Mouse (Mus musculus) lung, embryonic 14.5 days (tissue): Measurements from ENCODE around the gene Spocd1. TPM values are rescaled to one million over a fixed set of nuclear protein-coding genes. Genes with fewer than 3 reads are reported as not detected.

Experiments used
- ATAC-seq: fragments of 200-750 bp; cut with Nextera tagmentation; 2 replicates; pipeline ENCODE4 v1.8.0; 2017; ENCODE audit warnings: mild to moderate bottlenecking, moderate TSS enrichment, moderate library complexity; ENCODE audit not compliant: insufficient read depth
- DNase-seq: peaks from one replicate; pipeline ENCODE4 v3.0.0-alpha.2; 2015
- H3K27ac ChIP-seq: fragments of 300-500 bp; sonication (generic); 2 replicates; pipeline ENCODE4 v1.5.1; 2014; ENCODE audit warnings: low read depth, mild to moderate bottlenecking, moderate library complexity
- H3K27me3 ChIP-seq: fragments of 300-500 bp; sonication (generic); 2 replicates; pipeline ENCODE4 v1.6.1; 2014; ENCODE audit warnings: low read length, control low read depth; ENCODE audit not compliant: insufficient read depth
- H3K36me3 ChIP-seq: fragments of 300-500 bp; sonication (generic); 2 replicates; pipeline ENCODE4 v1.6.1; 2014; ENCODE audit warnings: control low read depth; ENCODE audit not compliant: insufficient read depth
- H3K4me1 ChIP-seq: fragments of 300-500 bp; sonication (generic); 2 replicates; pipeline ENCODE4 v1.6.1; 2014; ENCODE audit warnings: antibody characterized with exemption, control low read depth; ENCODE audit not compliant: insufficient read depth
- H3K4me2 ChIP-seq: fragments of 300-500 bp; sonication (generic); 2 replicates; pipeline ENCODE4 v1.6.1; 2014; ENCODE audit warnings: mild to moderate bottlenecking
- H3K4me3 ChIP-seq: fragments of 300-500 bp; sonication (generic); 2 replicates; pipeline ENCODE4 v1.5.1; 2014; ENCODE audit warnings: low read depth, low read length
- H3K9ac ChIP-seq: fragments of 300-500 bp; sonication (generic); 2 replicates; pipeline ENCODE4 v1.6.1; 2014
- H3K9me3 ChIP-seq: fragments of 300-500 bp; sonication (generic); 2 replicates; pipeline ENCODE4 v1.6.1; 2016; ENCODE audit warnings: low read depth, low read length, control low read depth
- CTCF ChIP-seq: IDR thresholded peaks from 2 replicates; pipeline ENCODE4 v1.5.1; 2016; ENCODE audit warnings: antibody characterized with exemption, low read depth
- WGBS: fragments of 180-500 bp; shearing (Covaris S2); extraction: QIAGEN DNeasy Blood & Tissue Kit; methylation state at CpG from one replicate; pipeline ENCODE4 v1.1.7; 2014; 5-methylcytosine and 5-hydroxymethylcytosine counted together
- polyA plus RNA-seq: library from polyadenylated mRNA; unstranded; fragments of >200 nt; fragmentation: Nextera tagmentation; extraction: Ambion mirVana; gene quantifications from 2 replicates; pipeline ENCODE4 v1.2.1, GENCODE M21; 2014

Gene Spocd1
- polyA plus RNA-seq, 1 experiment from 2014 or later: not detected

DNA sequence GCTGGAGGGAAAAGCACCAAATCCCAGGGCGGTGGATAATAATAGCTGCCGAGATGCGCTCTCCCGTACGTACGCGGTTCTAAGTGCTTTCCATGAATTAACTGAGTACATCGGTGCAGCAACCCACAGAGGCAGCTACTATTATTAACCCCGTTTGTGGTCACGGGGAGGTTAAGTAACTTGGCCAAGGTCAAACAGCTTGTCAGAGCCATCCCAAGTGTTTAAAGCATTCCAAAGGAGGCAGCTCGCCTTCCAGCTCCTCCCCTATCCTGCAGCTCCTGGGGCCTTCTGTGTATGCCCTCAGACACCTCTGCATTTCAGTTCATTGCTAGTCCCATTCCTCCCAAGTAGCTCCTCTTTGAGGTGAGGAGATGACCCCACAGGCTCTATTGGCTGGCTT is 36.2 kb downstream of the Spocd1 start:
- no peak overlapping the region for H3K4me3 ChIP-seq
- no peak overlapping the region for H3K27ac ChIP-seq
- peaks cover 11% of the 10 kb centered on the region; the same call in 1 of the 2 replicates for H3K27me3 ChIP-seq
- DNase-seq: no peak
- H3K4me2 ChIP-seq: no peak overlapping the region
- ATAC-seq: no peak
- WGBS: 52% methylated on average over 11 of the region's 11 CpGs
- no peak overlapping the region for H3K9ac ChIP-seq
- H3K36me3 ChIP-seq: no peaks in the 10 kb centered on the region
- no peaks in the 10 kb centered on the region for H3K9me3 ChIP-seq
- 0 out of 2 replicates have a peak, but pooled peaks cover 4% of the 10 kb centered on the region for H3K4me1 ChIP-seq
- TF ChIP-seq CTCF: no peak

- Histone ChIP-seq H3K27ac (no peak overlapping the region), H3K27me3 (peaks cover 5% of the 10 kb centered on the region; the same call in 1 of the 2 replicates), H3K4me2 (no peak overlapping the region), H3K9ac (no peak overlapping the region), H3K4me3 (no peak overlapping the region), H3K36me3 (no peaks in the 10 kb centered on the region), H3K9me3 (no peaks in the 10 kb centered on the region), H3K4me1 (0 out of 2 replicates have a peak, but pooled peaks cover 4% of the 10 kb centered on the region)
- WGBS: 35% methylated on average over 10 of the region's 10 CpGs
- TF ChIP-seq CTCF: no peak
- DNase-seq (no peak), ATAC-seq (no peak)
Measured at GRCm38 (mm10) chr4:129966201-129966600, 37.2 kb downstream of the Spocd1 start.

GRCm38 (mm10) chr4:129967024-129968014 is 38.3 kb downstream of the Spocd1 start:
- H3K4me1 ChIP-seq: 0 out of 2 replicates have a peak, but pooled peaks cover 4% of the 10 kb centered on the region
- 36% methylated on average over 13 of the region's 13 CpGs for WGBS

GRCm38 (mm10) chr4:129970168-129970567 is 41.1 kb downstream of the Spocd1 start:
- DNase-seq: no peak
- no peak for TF ChIP-seq CTCF
- Histone ChIP-seq H3K27me3 (no peaks in the 10 kb centered on the region; the same call in 1 of the 2 replicates), H3K9ac (no peak overlapping the region), H3K4me1 (0 out of 2 replicates have a peak, but pooled peaks cover 4% of the 10 kb centered on the region), H3K9me3 (no peaks in the 10 kb centered on the region), H3K4me3 (no peak overlapping the region), H3K36me3 (no peaks in the 10 kb centered on the region), H3K27ac (no peak overlapping the region), H3K4me2 (no peak overlapping the region)
- WGBS: 58% methylated on average over 8 of the region's 8 CpGs
- no peak for ATAC-seq

More at GRCm38 (mm10) chr4:129967024-129968014, 38.3 kb downstream of the Spocd1 start:
- Histone ChIP-seq H3K9me3 (no peaks in the 10 kb centered on the region), H3K4me2 (no peak overlapping the region), H3K27me3 (no peaks in the 10 kb centered on the region), H3K36me3 (no peaks in the 10 kb centered on the region), H3K9ac (no peak overlapping the region), H3K27ac (no peak overlapping the region), H3K4me3 (no peak overlapping the region)
- ATAC-seq (no peak), DNase-seq (peak; percentile 34)
- no peak for TF ChIP-seq CTCF

- Histone ChIP-seq H3K36me3 (no peaks in the 10 kb centered on the region), H3K4me3 (no peak overlapping the region), H3K4me2 (no peak overlapping the region), H3K9ac (no peak overlapping the region), H3K27ac (no peak overlapping the region), H3K4me1 (0 out of 2 replicates have a peak, but pooled peaks cover 4% of the 10 kb centered on the region), H3K9me3 (no peaks in the 10 kb centered on the region), H3K27me3 (no peaks in the 10 kb centered on the region; the same call in 1 of the 2 replicates)
- 78% methylated on average over 11 of the region's 11 CpGs for WGBS
- no peak for TF ChIP-seq CTCF
- ATAC-seq: no peak
- DNase-seq: no peak
Measured at GRCm38 (mm10) chr4:129970861-129971260, 41.8 kb downstream of the Spocd1 start.

GRCm38 (mm10) chr4:129971989-129972388 is 42.9 kb downstream of the Spocd1 start:
- 0 out of 2 replicates have a peak, but pooled peaks cover 4% of the 10 kb centered on the region for H3K4me1 ChIP-seq
- WGBS: 27% methylated on average over 7 of the region's 7 CpGs
- no peak overlapping the region for H3K4me3 ChIP-seq
- no peak overlapping the region for H3K9ac ChIP-seq
- no peak overlapping the region for H3K27ac ChIP-seq
- no peak for ATAC-seq
- H3K9me3 ChIP-seq: no peaks in the 10 kb centered on the region
- no peak for TF ChIP-seq CTCF
- DNase-seq: peak; percentile 58
- no peak overlapping the region for H3K4me2 ChIP-seq
- no peaks in the 10 kb centered on the region; the same call in 1 of the 2 replicates for H3K27me3 ChIP-seq
- H3K36me3 ChIP-seq: no peaks in the 10 kb centered on the region

DNA sequence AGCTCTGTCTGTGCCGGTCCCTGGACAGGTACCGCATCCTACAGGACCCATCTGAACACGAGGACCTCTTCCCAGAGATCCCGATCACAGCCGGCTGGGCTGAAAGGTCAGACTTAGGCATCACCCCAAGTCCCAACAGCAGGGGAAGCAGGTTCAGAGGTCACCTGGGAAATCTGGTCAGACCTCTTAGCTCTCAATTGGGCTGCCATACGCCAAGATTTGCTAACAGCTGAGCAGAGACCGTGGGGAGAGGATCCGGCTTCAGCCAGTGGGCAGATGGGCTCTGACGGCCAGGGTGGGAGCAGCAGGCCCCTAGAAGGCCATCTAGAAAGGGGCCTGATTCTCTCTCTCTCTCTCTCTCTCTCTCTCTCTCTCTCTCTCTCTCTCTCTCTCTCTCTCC is 45.2 kb downstream of the Spocd1 start:
- DNase-seq (no peak), ATAC-seq (no peak)
- no peak overlapping the region for H3K27ac ChIP-seq
- no peaks in the 10 kb centered on the region for H3K4me1 ChIP-seq
- H3K9ac ChIP-seq: no peak overlapping the region
- no peaks in the 10 kb centered on the region for H3K9me3 ChIP-seq
- H3K4me3 ChIP-seq: no peak overlapping the region
- no peak overlapping the region for H3K4me2 ChIP-seq
- no peak for TF ChIP-seq CTCF
- H3K27me3 ChIP-seq: no peaks in the 10 kb centered on the region; the same call in 1 of the 2 replicates
- WGBS: 50% methylated on average over 9 of the region's 9 CpGs
- no peaks in the 10 kb centered on the region for H3K36me3 ChIP-seq
